8 mouse cellular contexts compared by ENCODE assay signal in the genomic region with DNA sequence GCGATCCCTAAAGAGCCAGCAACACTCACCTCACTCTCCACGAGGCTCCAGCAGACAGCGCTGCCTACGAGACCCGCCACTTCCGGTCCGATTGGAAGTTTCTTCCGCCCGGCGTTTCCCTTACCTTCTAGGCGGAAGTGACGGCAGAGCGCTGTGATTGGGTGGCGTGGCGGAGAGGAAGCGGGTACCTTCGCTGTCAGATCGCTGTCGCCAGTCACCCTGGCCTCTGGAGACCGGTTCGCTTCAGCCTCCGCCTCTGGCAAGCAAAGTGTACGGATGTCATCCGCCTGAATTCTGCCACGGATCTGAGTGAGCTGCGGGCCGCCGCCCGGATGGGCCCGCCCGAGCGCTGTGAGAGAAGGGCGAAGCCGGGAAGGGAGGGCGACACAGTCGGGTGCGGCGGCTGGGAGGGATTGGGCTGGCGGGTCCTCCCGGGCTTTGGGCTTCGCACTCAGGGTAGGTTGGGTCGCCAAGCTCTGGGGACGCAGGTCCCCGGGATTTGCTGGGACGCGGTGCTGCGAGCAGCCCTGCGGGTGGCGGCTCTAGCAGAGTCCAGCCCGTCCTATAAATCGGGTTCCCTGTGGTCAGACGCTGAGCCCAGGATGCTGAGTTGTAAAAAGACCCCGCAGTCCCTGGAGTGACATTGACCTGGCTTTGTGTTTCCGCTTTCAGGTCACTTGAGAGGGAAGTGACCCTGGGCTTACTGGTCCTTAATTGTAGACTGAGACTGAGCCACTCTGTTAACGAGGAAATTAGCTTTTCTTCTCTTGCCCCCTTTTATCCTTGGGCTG. TPM values are rescaled to one million over a fixed set of nuclear protein-coding genes. Genes with fewer than 3 reads are reported as not detected.
DNase-seq lines count a peak whose midpoint lies in the region; ATAC-seq lines count a peak whose summit lies in the region.

TSS of gene Gdap2 (plus strand) at position 67 of the 791 bp plus-strand sequence.
TSS of gene Wdr3 (minus strand) at position 93 of the 791 bp plus-strand sequence.

- no peaks in the 10 kb centered on the region for H3K27me3 ChIP-seq in intestine, embryonic 14.5 days (replicated peaks; ENCODE audit: control insufficient read depth, insufficient read depth, low read length)

- H3K4me2 ChIP-seq in intestine, embryonic 14.5 days (ENCODE audit: low read length): peak within 1 kb of the TSS; percentile 78

- intact Hi-C loops in left cerebral cortex, postnatal 14 days (cut with DNase I): loop anchor here (10.0 kb wide), 1 partner anchor 1268 kb away; the partner anchor contains the start of gene Hao2

- H3K4me1 ChIP-seq in intestine, embryonic 14.5 days (replicated peaks; ENCODE audit: control insufficient read depth, insufficient read depth, low read length): peaks cover 8% of the 10 kb centered on the region

- peak; percentile 90 to 92 for DNase-seq in adrenal gland, adult 18-20 months (ENCODE audit: low spot score in 2 of 2)
- peak; percentile 99 for DNase-seq in embryo, embryonic 11 days
- peak; percentile 91 for DNase-seq in gastrocnemius, postnatal 25 days
- peak; percentile 92 for DNase-seq in intestine, embryonic 14.5 days (ENCODE audit: low spot score)
- DNase-seq in left cerebral cortex, postnatal 14 days (ENCODE audit: low spot score in 2 of 2): peak; percentile 93 to 95
- DNase-seq in mesoderm, embryonic 11.5 days (ENCODE audit: low read depth, low spot score): peak; percentile 94
- peak; percentile 89 to 94 for DNase-seq in right cerebral cortex, postnatal 36 days (ENCODE audit: low spot score in 2 of 2)
- peak; percentile 93 for DNase-seq in yolk sac, embryonic 10.5 days (ENCODE audit: low spot score)

- H3K9me3 ChIP-seq in intestine, embryonic 14.5 days (ENCODE audit: control insufficient read depth, low read length): no peaks in the 10 kb centered on the region

- peak; percentile 94 for ATAC-seq in intestine, embryonic 14.5 days (replicated peaks; ENCODE audit: low FRiP score, low TSS enrichment, low read depth)

- H3K4me3 ChIP-seq in intestine, embryonic 14.5 days (ENCODE audit: low read depth, low read length): peak within 1 kb of the TSS; percentile 92

- peak within 1 kb of the TSS; percentile 68 for H3K9ac ChIP-seq in intestine, embryonic 14.5 days (ENCODE audit: low read length)

- H3K36me3 ChIP-seq in intestine, embryonic 14.5 days (ENCODE audit: control insufficient read depth, insufficient read depth, low read length): peaks cover 23% of the 10 kb centered on the region

- peak within 1 kb of the TSS; percentile 64 for H3K27ac ChIP-seq in intestine, embryonic 14.5 days (ENCODE audit: low read depth)

- under 1% methylated on average over 55 of the region's 55 CpGs for WGBS in intestine, embryonic 14.5 days

RNA-seq across cellular contexts. Expression of gene Gdap2, which starts in this region (rescaled TPM):
- total RNA-seq in adrenal gland, adult 18-20 months (2021): 10 to 100 TPM; 17.1 to 21.4 TPM
- total RNA-seq in gastrocnemius, postnatal 25 days (2021): 1 to 10 TPM; 4.9 to 5.0 TPM
- 26.3 and 27.0 TPM in 2 replicates for polyA plus RNA-seq in intestine, embryonic 14.5 days (2014; fragmentation: Nextera tagmentation; extraction: Ambion mirVana)
- total RNA-seq in left cerebral cortex, postnatal 14 days (2021): 10 to 100 TPM; 31.8 to 33.4 TPM

RNA-seq across cellular contexts. Expression of gene Wdr3, which starts in this region (rescaled TPM):
- 10 to 100 TPM; 24.7 to 33.8 TPM for total RNA-seq in adrenal gland, adult 18-20 months (2021)
- 1 to 10 TPM; 8.8 to 9.2 TPM for total RNA-seq in gastrocnemius, postnatal 25 days (2021)
- 43.5 and 49.4 TPM in 2 replicates for polyA plus RNA-seq in intestine, embryonic 14.5 days (2014; fragmentation: Nextera tagmentation; extraction: Ambion mirVana)
- 10 to 100 TPM; 20.5 to 21.2 TPM for total RNA-seq in left cerebral cortex, postnatal 14 days (2021)

Comparison
In these comparisons a context has a peak if more than half of its experiments do, and no peak if none do; other contexts are left out.
1. Peak in every context shown above with its lines: DNase-seq, ATAC-seq, H3K4me3 ChIP-seq and H3K27ac ChIP-seq.